Mouse (Mus musculus) 3T3-L1 (cell line): ENCODE results near the gene Retreg1.

Source experiments
- DNase-seq: peaks from one replicate; pipeline ENCODE4 v3.0.0-alpha.2; 2015; ENCODE audit warnings: low read depth, low spot score

The Retreg1 gene

GRCm38 (mm10) chr15:25843086-25843991 is at the start of gene Retreg1:
Retreg1 (plus strand) TSS chr15:25843180.
- DNase-seq: no peak

- DNase-seq: no peak
Observed at GRCm38 (mm10) chr15:25794123-25794522, 48.9 kb upstream of the Retreg1 start.

GRCm38 (mm10) chr15:25795496-25795895 is 47.5 kb upstream of the Retreg1 start:
- no peak for DNase-seq

- peak; percentile 71 for DNase-seq
Observed at GRCm38 (mm10) chr15:25796353-25796752, 46.6 kb upstream of the Retreg1 start.

GRCm38 (mm10) chr15:25797179-25797578 is 45.8 kb upstream of the Retreg1 start:
- no peak for DNase-seq

- no peak for DNase-seq
Observed at GRCm38 (mm10) chr15:25797888-25798287, 45.1 kb upstream of the Retreg1 start.

GRCm38 (mm10) chr15:25801726-25802125 is 41.3 kb upstream of the Retreg1 start:
- DNase-seq: no peak

- no peak for DNase-seq
Observed at GRCm38 (mm10) chr15:25802194-25802593, 40.8 kb upstream of the Retreg1 start.

GRCm38 (mm10) chr15:25803111-25803510 is 39.9 kb upstream of the Retreg1 start:
- no peak for DNase-seq

GRCm38 (mm10) chr15:25805336-25806110 is 37.5 kb upstream of the Retreg1 start:
- peak; percentile 78 for DNase-seq

GRCm38 (mm10) chr15:25806363-25806762 is 36.6 kb upstream of the Retreg1 start:
- no peak for DNase-seq

- DNase-seq: no peak
Observed at GRCm38 (mm10) chr15:25806878-25807277, 36.1 kb upstream of the Retreg1 start.

GRCm38 (mm10) chr15:25808677-25809460 is 34.1 kb upstream of the Retreg1 start:
- peak; percentile 69 for DNase-seq

GRCm38 (mm10) chr15:25809669-25810068 is 33.3 kb upstream of the Retreg1 start:
- peak; percentile 9 for DNase-seq

- DNase-seq: no peak
Observed at GRCm38 (mm10) chr15:25811834-25812250, 31.1 kb upstream of the Retreg1 start.

GRCm38 (mm10) chr15:25812479-25812878 is 30.5 kb upstream of the Retreg1 start:
- no peak for DNase-seq

- DNase-seq: no peak
Observed at GRCm38 (mm10) chr15:25814535-25814934, 28.4 kb upstream of the Retreg1 start.

GRCm38 (mm10) chr15:25817191-25817590 is 25.8 kb upstream of the Retreg1 start:
- no peak for DNase-seq

- no peak for DNase-seq
Observed at GRCm38 (mm10) chr15:25821981-25822380, 21.0 kb upstream of the Retreg1 start.

- DNase-seq: no peak
Observed at GRCm38 (mm10) chr15:25822656-25823055, 20.3 kb upstream of the Retreg1 start.

GRCm38 (mm10) chr15:25826531-25826961 is 16.4 kb upstream of the Retreg1 start:
- peak; percentile 36 for DNase-seq

- DNase-seq: no peak
Observed at GRCm38 (mm10) chr15:25828464-25828863, 14.5 kb upstream of the Retreg1 start.
